Mouse (Mus musculus) midbrain, postnatal 0 days (tissue): ENCODE results near the gene Gm29797. TPM values are rescaled to one million over a fixed set of nuclear protein-coding genes. Genes with fewer than 3 reads are reported as not detected.

Source experiments
- ATAC-seq: fragments of 200-750 bp; cut with Nextera tagmentation; 2 replicates; pipeline ENCODE4 v1.8.0; 2017; ENCODE audit warnings: moderate number of reproducible peaks, mild to moderate bottlenecking, moderate TSS enrichment, moderate library complexity; ENCODE audit not compliant: low FRiP score
- DNase-seq: peaks from one replicate; pipeline ENCODE4 v3.0.0-alpha.2; 2015; ENCODE audit warnings: low spot score
- H3K27ac ChIP-seq: fragments of 300-500 bp; sonication (generic); 2 replicates; pipeline ENCODE4 v1.5.1; 2014; ENCODE audit warnings: low read depth, mild to moderate bottlenecking, low read length, mixed read lengths
- H3K27me3 ChIP-seq: fragments of 300-500 bp; sonication (generic); 2 replicates; pipeline ENCODE4 v1.6.1; 2014; ENCODE audit warnings: low read length, control low read depth, mixed read lengths; ENCODE audit not compliant: insufficient read depth
- H3K36me3 ChIP-seq: fragments of 300-500 bp; sonication (generic); 2 replicates; pipeline ENCODE4 v1.6.1; 2014; ENCODE audit warnings: low read length, control low read depth, mixed read lengths; ENCODE audit not compliant: insufficient read depth
- H3K4me1 ChIP-seq: fragments of 300-500 bp; sonication (generic); 2 replicates; pipeline ENCODE4 v1.6.1; 2014; ENCODE audit warnings: mild to moderate bottlenecking, control low read depth, antibody characterized with exemption, low read length, mixed read lengths; ENCODE audit not compliant: insufficient read depth
- H3K4me2 ChIP-seq: fragments of 300-500 bp; sonication (generic); 2 replicates; pipeline ENCODE4 v1.6.1; 2014; ENCODE audit warnings: low read depth, mild to moderate bottlenecking, low read length, mixed read lengths; ENCODE audit not compliant: poor library complexity, severe bottlenecking
- H3K4me3 ChIP-seq: fragments of 300-500 bp; sonication (generic); 2 replicates; pipeline ENCODE4 v1.5.1; 2014; ENCODE audit warnings: low read depth, mild to moderate bottlenecking, low read length, moderate library complexity
- H3K9ac ChIP-seq: fragments of 300-500 bp; sonication (generic); replicated peaks from 2 replicates; pipeline ENCODE4 v1.6.1; 2014; ENCODE audit warnings: mild to moderate bottlenecking, low read length, moderate library complexity, mixed read lengths; ENCODE audit not compliant: poor library complexity, severe bottlenecking
- H3K9me3 ChIP-seq: fragments of 300-500 bp; sonication (generic); 2 replicates; pipeline ENCODE4 v1.6.1; 2016; ENCODE audit warnings: low read length, control low read depth
- CTCF ChIP-seq: IDR thresholded peaks from 2 replicates; pipeline ENCODE4 v1.5.1; 2016; ENCODE audit warnings: antibody characterized with exemption, mild to moderate bottlenecking
- WGBS: fragments of 180-500 bp; shearing (Covaris S2); extraction: QIAGEN DNeasy Blood & Tissue Kit; methylation state at CpG from one replicate; pipeline ENCODE4 v1.1.7; 2014; 5-methylcytosine and 5-hydroxymethylcytosine counted together
- polyA plus RNA-seq: library from polyadenylated mRNA; unstranded; fragments of >200 nt; fragmentation: Nextera tagmentation; extraction: Ambion mirVana; gene quantifications from 2 replicates; pipeline ENCODE4 v1.2.1, GENCODE M21; 2015
- total RNA-seq: library from RNA; depleted of rRNA; stranded (reverse); fragments of >200 nt; gene quantifications from 2 replicates; pipeline ENCODE4 v1.2.3, GENCODE M21; 2014; rRNA removed

Gene Gm29797
- total RNA-seq (not detected in 2 replicates), polyA plus RNA-seq (not detected in 2 replicates)

DNA sequence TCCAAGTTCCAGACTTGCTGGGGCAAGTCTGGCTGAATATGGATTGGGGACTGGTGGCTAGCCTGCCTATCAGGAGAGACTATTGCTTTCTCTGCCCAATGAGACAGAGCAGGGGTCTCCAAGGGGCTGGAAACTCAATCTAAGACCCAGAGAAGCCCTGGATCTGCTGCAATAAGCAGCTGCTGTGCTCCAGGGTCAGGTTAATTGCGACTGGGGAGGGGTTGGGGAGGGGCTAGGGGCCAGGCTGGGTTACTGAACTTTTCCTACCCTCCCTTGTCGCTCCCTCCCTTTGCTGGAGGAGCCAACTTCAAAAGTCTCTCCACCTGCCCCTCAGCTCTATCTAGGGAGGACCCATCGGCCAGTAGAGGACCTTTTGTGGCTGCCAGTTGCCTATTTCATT is at the start of gene Gm29797:
Gm29797 (plus strand) TSS at position 301 of the 400 bp plus-strand sequence.
- DNase-seq (no peak), ATAC-seq (no peak)
- Histone ChIP-seq H3K27me3 (no peaks in the 10 kb centered on the region), H3K4me1 (no peaks in the 10 kb centered on the region), H3K36me3 (peaks cover 39% of the 10 kb centered on the region), H3K4me3 (no peak within 1 kb of the TSS), H3K4me2 (no peak within 1 kb of the TSS), H3K9me3 (no peaks in the 10 kb centered on the region), H3K9ac (no peak within 1 kb of the TSS), H3K27ac (no peak within 1 kb of the TSS)
- 64% methylated on average over 3 of the region's 3 CpGs for WGBS
- no peak for TF ChIP-seq CTCF

GRCm38 (mm10) chr2:181618761-181619495 is 37.9 kb upstream of the Gm29797 start:
- Histone ChIP-seq H3K4me1 (no peaks in the 10 kb centered on the region), H3K27me3 (no peaks in the 10 kb centered on the region), H3K27ac (no peak overlapping the region), H3K36me3 (peaks cover 27% of the 10 kb centered on the region), H3K4me2 (no peak overlapping the region), H3K9me3 (no peaks in the 10 kb centered on the region), H3K4me3 (no peak overlapping the region), H3K9ac (no peak overlapping the region)
- TF ChIP-seq CTCF: no peak
- DNase-seq: no peak
- 89% methylated on average over 5 of the region's 5 CpGs for WGBS
- ATAC-seq: no peak

- peak; percentile 75 for TF ChIP-seq CTCF
- no peak for ATAC-seq
Observed at GRCm38 (mm10) chr2:181623401-181623800, 33.4 kb upstream of the Gm29797 start.

GRCm38 (mm10) chr2:181628471-181628870 is 28.4 kb upstream of the Gm29797 start:
- H3K4me2 ChIP-seq: no peak overlapping the region
- DNase-seq (no peak), ATAC-seq (no peak)
- H3K4me1 ChIP-seq: no peaks in the 10 kb centered on the region
- H3K9me3 ChIP-seq: no peaks in the 10 kb centered on the region
- TF ChIP-seq CTCF: no peak
- no peak overlapping the region for H3K27ac ChIP-seq
- H3K4me3 ChIP-seq: no peak overlapping the region
- H3K36me3 ChIP-seq: peaks cover 25% of the 10 kb centered on the region; the same call in 1 of the 2 replicates
- no peaks in the 10 kb centered on the region for H3K27me3 ChIP-seq
- no peak overlapping the region for H3K9ac ChIP-seq

More at GRCm38 (mm10) chr2:181623401-181623800, 33.4 kb upstream of the Gm29797 start:
- Histone ChIP-seq H3K27ac (no peak overlapping the region), H3K4me1 (no peaks in the 10 kb centered on the region), H3K9ac (no peak overlapping the region), H3K4me3 (no peak overlapping the region), H3K9me3 (no peaks in the 10 kb centered on the region), H3K4me2 (no peak overlapping the region), H3K27me3 (no peaks in the 10 kb centered on the region), H3K36me3 (peaks cover 31% of the 10 kb centered on the region)
- peak; percentile 45 for DNase-seq

- no peaks in the 10 kb centered on the region for H3K27me3 ChIP-seq
- no peak overlapping the region for H3K9ac ChIP-seq
- WGBS: 93% methylated on average over 6 of the region's 6 CpGs
- no peaks in the 10 kb centered on the region for H3K4me1 ChIP-seq
- H3K4me2 ChIP-seq: no peak overlapping the region
- H3K4me3 ChIP-seq: no peak overlapping the region
- no peaks in the 10 kb centered on the region for H3K9me3 ChIP-seq
- ATAC-seq (no peak), DNase-seq (no peak)
- H3K27ac ChIP-seq: no peak overlapping the region
- H3K36me3 ChIP-seq: peaks cover 48% of the 10 kb centered on the region
- no peak for TF ChIP-seq CTCF
Observed at GRCm38 (mm10) chr2:181632624-181633023, 24.2 kb upstream of the Gm29797 start.

DNA sequence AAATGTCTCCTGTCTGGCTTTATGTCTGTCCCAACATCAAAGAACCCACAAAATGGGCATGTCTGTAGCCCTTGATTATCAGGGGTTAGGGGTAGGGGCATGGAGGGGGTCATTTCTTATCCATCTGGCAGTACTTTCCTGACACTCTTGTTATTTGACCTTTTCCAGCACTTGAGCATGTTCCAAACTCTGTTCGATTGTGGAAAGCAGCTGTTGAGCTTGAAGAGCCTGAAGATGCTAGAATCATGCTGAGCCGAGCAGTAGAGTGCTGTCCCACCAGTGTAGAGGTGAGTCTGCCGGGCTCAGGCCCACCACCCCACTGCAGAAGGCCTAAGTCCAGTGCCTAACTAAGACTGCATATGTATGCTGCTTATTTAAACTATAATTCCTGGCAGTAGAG is 21.0 kb upstream of the Gm29797 start:
- Histone ChIP-seq H3K9ac (no peak overlapping the region), H3K27ac (no peak overlapping the region), H3K27me3 (no peaks in the 10 kb centered on the region), H3K4me1 (no peaks in the 10 kb centered on the region), H3K9me3 (no peaks in the 10 kb centered on the region), H3K4me3 (no peak overlapping the region), H3K36me3 (peaks cover 58% of the 10 kb centered on the region), H3K4me2 (no peak overlapping the region)
- ATAC-seq: no peak
- no peak for TF ChIP-seq CTCF
- DNase-seq: no peak
- 94% methylated on average over 3 of the region's 3 CpGs for WGBS
